In genomic region chr8:127377775-127378174, GRCm38 (mm10) we compare ENCODE assay signal across 14 mouse cellular contexts.
"Had no signal": no experiment of that assay in that cellular context is flagged by ENCODE, and none has a peak within 500 bp of the region (broad histone marks: within the 10 kb centered on the region; RNA-seq: fewer than 3 reads in every experiment).

No protein-coding gene starts in this region.

- H3K4me2 ChIP-seq: kidney, embryonic 15.5 days; liver, embryonic 13.5 days; midbrain, embryonic 11.5 days had no signal

- H3K9ac ChIP-seq: kidney, embryonic 15.5 days; liver, embryonic 13.5 days had no signal

- H3K36me3 ChIP-seq: liver, embryonic 13.5 days had no signal

- H3K4me1 ChIP-seq: liver, embryonic 13.5 days had no signal

- H3K27ac ChIP-seq: kidney, embryonic 15.5 days; liver, embryonic 13.5 days had no signal

- H3K27me3 ChIP-seq: kidney, embryonic 15.5 days; liver, embryonic 13.5 days had no signal

- DNase-seq: kidney, adult 8-10 months; kidney, postnatal 14 days; kidney, postnatal 4 days; layer of hippocampus, postnatal 36 days; left cerebral cortex, postnatal 4 days; liver, embryonic 13.5 days; lung, adult 2 months; lung, postnatal 14 days; lung, postnatal 4 days; midbrain, embryonic 14.5 days; thymus, adult 18-20 months; thymus, postnatal 36 days had no signal

- H3K4me3 ChIP-seq: kidney, embryonic 15.5 days; liver, embryonic 13.5 days had no signal

- H3K9me3 ChIP-seq: kidney, embryonic 15.5 days; liver, embryonic 13.5 days had no signal
